11 mouse cellular contexts compared by ENCODE assay signal in the genomic region with DNA sequence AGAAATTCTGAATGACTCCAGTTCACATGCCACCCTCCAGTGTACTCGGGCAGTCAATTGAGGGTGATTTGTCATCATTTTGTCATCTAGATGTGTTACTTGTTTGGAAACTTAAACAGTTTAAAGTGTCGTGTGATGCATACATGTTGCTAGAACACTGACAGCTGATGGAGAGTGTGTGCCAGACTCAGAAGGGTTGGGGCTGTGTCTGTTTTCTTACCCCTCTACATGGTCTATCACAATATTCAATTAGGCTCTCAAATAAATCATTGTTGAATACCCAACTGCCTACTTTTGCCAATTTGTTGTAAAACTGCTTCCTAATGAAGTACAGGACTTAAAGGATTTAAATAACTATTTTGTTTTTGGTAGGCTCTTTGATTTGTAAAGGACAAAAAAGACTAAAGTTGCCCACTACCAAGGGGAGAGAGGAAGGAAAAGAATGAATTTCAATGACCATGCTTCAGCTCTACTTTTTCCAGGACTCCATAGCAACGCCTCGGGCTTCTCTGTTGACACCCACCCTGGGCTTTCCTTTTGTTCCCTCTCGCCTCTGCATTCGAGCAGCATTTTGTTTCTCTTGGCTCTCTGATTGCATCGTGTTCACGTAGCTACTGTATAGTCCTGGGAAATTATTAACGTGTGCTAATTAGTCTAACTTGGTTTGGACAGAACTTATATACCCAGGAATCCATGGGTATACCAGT. TPM values are rescaled to one million over a fixed set of nuclear protein-coding genes. Genes with fewer than 3 reads are reported as not detected.
A peak's percentile ranks its signal among the peaks of the same experiment; 100 is the strongest.
DNase-seq lines count a peak whose midpoint lies in the region; ATAC-seq lines count a peak whose summit lies in the region.
"Had no signal": no experiment of that assay in that cellular context is flagged by ENCODE, and none has a peak within 500 bp of the region (broad histone marks: within the 10 kb centered on the region; RNA-seq: fewer than 3 reads in every experiment).

No protein-coding gene starts in this region.

- WGBS in forebrain, embryonic 12.5 days: 24% methylated on average over 9 of the region's 9 CpGs
- 20% methylated on average over 9 of the region's 9 CpGs for WGBS in hindbrain, embryonic 14.5 days
- 32% methylated on average over 9 of the region's 9 CpGs for WGBS in midbrain, embryonic 16.5 days

- H3K9me3 ChIP-seq in forebrain, embryonic 12.5 days: no peaks in the 10 kb centered on the region
- no peaks in the 10 kb centered on the region for H3K9me3 ChIP-seq in hindbrain, embryonic 14.5 days (ENCODE audit: control insufficient read depth, low read length)
- no peaks in the 10 kb centered on the region for H3K9me3 ChIP-seq in midbrain, embryonic 16.5 days (replicated peaks; ENCODE audit: control insufficient read depth, low read length, poor library complexity, severe bottlenecking)
- H3K9me3 ChIP-seq: heart, embryonic 10.5 days; limb, embryonic 10.5 days had no signal

- peak overlapping the region; percentile 24; the same call in 1 of the 2 replicates for H3K4me2 ChIP-seq in forebrain, embryonic 12.5 days
- H3K4me2 ChIP-seq in hindbrain, embryonic 14.5 days (replicated peaks): peak overlapping the region; percentile 22; the same call in 1 of the 2 replicates
- no peak overlapping the region for H3K4me2 ChIP-seq in midbrain, embryonic 16.5 days (ENCODE audit: low read length)

- no peak overlapping the region for H3K9ac ChIP-seq in forebrain, embryonic 12.5 days
- H3K9ac ChIP-seq in hindbrain, embryonic 14.5 days: no peak overlapping the region
- H3K9ac ChIP-seq in midbrain, embryonic 16.5 days (ENCODE audit: low read depth, low read length): no peak overlapping the region
- H3K9ac ChIP-seq: liver, embryonic 14.5 days had no signal

- no peak overlapping the region for H3K27ac ChIP-seq in forebrain, embryonic 12.5 days
- H3K27ac ChIP-seq in hindbrain, embryonic 14.5 days: no peak overlapping the region
- no peak overlapping the region for H3K27ac ChIP-seq in midbrain, embryonic 16.5 days (ENCODE audit: low read length)
- H3K27ac ChIP-seq: heart, embryonic 10.5 days; limb, embryonic 10.5 days; liver, embryonic 14.5 days had no signal

- H3K4me3 ChIP-seq in forebrain, embryonic 12.5 days (replicated peaks): no peak overlapping the region
- H3K4me3 ChIP-seq in hindbrain, embryonic 14.5 days (replicated peaks; ENCODE audit: low read length): no peak overlapping the region
- H3K4me3 ChIP-seq in midbrain, embryonic 16.5 days (ENCODE audit: low read depth, low read length): no peak overlapping the region
- H3K4me3 ChIP-seq: heart, embryonic 10.5 days; limb, embryonic 10.5 days had no signal

- ATAC-seq in forebrain, embryonic 12.5 days (ENCODE audit: low FRiP score): peak; percentile 85; the same call in 1 of the 2 replicates
- peak; percentile 82; the same call in 1 of the 2 replicates for ATAC-seq in hindbrain, embryonic 14.5 days (ENCODE audit: low FRiP score)
- ATAC-seq in midbrain, embryonic 16.5 days: peak; percentile 74

- H3K27me3 ChIP-seq in forebrain, embryonic 12.5 days: no peaks in the 10 kb centered on the region; the same call in 1 of the 2 replicates
- no peaks in the 10 kb centered on the region for H3K27me3 ChIP-seq in hindbrain, embryonic 14.5 days (ENCODE audit: control insufficient read depth, insufficient read depth, low read length)
- no peaks in the 10 kb centered on the region for H3K27me3 ChIP-seq in midbrain, embryonic 16.5 days (ENCODE audit: control insufficient read depth, insufficient read depth, low read depth, low read length)

- H3K4me1 ChIP-seq in forebrain, embryonic 12.5 days: peaks cover 14% of the 10 kb centered on the region
- peaks cover 10% of the 10 kb centered on the region for H3K4me1 ChIP-seq in hindbrain, embryonic 14.5 days (replicated peaks; ENCODE audit: control insufficient read depth, insufficient read depth, low read length)
- peaks cover 2% of the 10 kb centered on the region for H3K4me1 ChIP-seq in midbrain, embryonic 16.5 days (ENCODE audit: control insufficient read depth, insufficient read depth, low read length)
- H3K4me1 ChIP-seq: limb, embryonic 10.5 days had no signal

- peak; percentile 32 for DNase-seq in brain, adult 2 months (ENCODE audit: low read depth, low spot score)
- DNase-seq in hindbrain, embryonic 14.5 days (ENCODE audit: low spot score): peak; percentile 35
- DNase-seq in frontal cortex, adult 2 months (ENCODE audit: extremely low spot score in 1 of 2, low spot score in 1 of 2): no peak
- no peak for DNase-seq in heart, adult 9 months (ENCODE audit: low spot score in 2 of 2)
- no peak for DNase-seq in gastrocnemius, postnatal 10 days
- DNase-seq: cerebellum, adult 11-12 months had no signal

- peaks cover 10% of the 10 kb centered on the region for H3K36me3 ChIP-seq in forebrain, embryonic 12.5 days (replicated peaks)
- H3K36me3 ChIP-seq in hindbrain, embryonic 14.5 days (replicated peaks; ENCODE audit: control insufficient read depth, insufficient read depth): peaks cover 14% of the 10 kb centered on the region
- 0 out of 2 replicates have a peak, but pooled peaks cover 3% of the 10 kb centered on the region for H3K36me3 ChIP-seq in midbrain, embryonic 16.5 days (ENCODE audit: control insufficient read depth, insufficient read depth, low read length)

RNA-seq across cellular contexts. Expression of gene Sesn3, which starts 29.5 kb away (rescaled TPM):
- polyA plus RNA-seq in forebrain, embryonic 12.5 days (2016; fragmentation: Nextera tagmentation; extraction: Ambion mirVana): 20.3 and 20.7 TPM in 2 replicates
- 23.7 and 26.3 TPM in 2 replicates for polyA plus RNA-seq in hindbrain, embryonic 14.5 days (2014; fragmentation: Nextera tagmentation; extraction: Ambion mirVana)
- 13.6 and 16.1 TPM in 2 replicates for polyA plus RNA-seq in midbrain, embryonic 16.5 days (2015; fragmentation: Nextera tagmentation; extraction: Ambion mirVana)
- polyA plus RNA-seq in frontal cortex, adult 2 months (2012; rRNA removed): 38.3 and 39.3 TPM in 2 replicates
- total RNA-seq in gastrocnemius, postnatal 10 days (2021): 10 to 100 TPM; 43.4 to 44.8 TPM

Comparison
In these comparisons a context has a peak if more than half of its experiments do, and no peak if none do; other contexts are left out.
1. DNase-seq: peak in brain, adult 2 months (single experiment) and hindbrain, embryonic 14.5 days (single experiment); none in frontal cortex, adult 2 months (0 of 2), heart, adult 9 months (0 of 2) and gastrocnemius, postnatal 10 days (single experiment).
2. Peak in every context shown above with its lines, with median percentiles within 50 percentile points of each other: ATAC-seq.